Mouse (Mus musculus) spleen, postnatal 10 days (tissue): ENCODE measurements at regions not wholly inside any gene's neighbourhood (a gene's known extent, or its start where the extent isn't known, plus 50 kb on each side); places are given as distances from the start of the nearest gene placed in this dataset.
"Not testable (repeated sequence)": the region's sequence is repeated elsewhere in the genome, so short reads cannot be mapped to it uniquely, and the experiment has no call there.

ENCODE experiments used
- DNase-seq, 2 experiments: peaks; one replicate each; pipeline ENCODE4 v3.0.0; 2021 to 2022; ENCODE audit warnings: low spot score in 2 of 2

GRCm38 (mm10) chr8:8978969-8979368, 288.6 kb upstream of the Arglu1 start:
- DNase-seq, result no peak

- DNase-seq, result no peak
These were observed 283.4 kb upstream of the Arglu1 start for GRCm38 (mm10) chr8:8973769-8974168.

- DNase-seq, result no peak
These were observed 283.0 kb upstream of the Arglu1 start for GRCm38 (mm10) chr8:8973334-8973733.

- DNase-seq, result no peak
These were observed 280.5 kb upstream of the Arglu1 start for GRCm38 (mm10) chr8:8970776-8971175.

DNA sequence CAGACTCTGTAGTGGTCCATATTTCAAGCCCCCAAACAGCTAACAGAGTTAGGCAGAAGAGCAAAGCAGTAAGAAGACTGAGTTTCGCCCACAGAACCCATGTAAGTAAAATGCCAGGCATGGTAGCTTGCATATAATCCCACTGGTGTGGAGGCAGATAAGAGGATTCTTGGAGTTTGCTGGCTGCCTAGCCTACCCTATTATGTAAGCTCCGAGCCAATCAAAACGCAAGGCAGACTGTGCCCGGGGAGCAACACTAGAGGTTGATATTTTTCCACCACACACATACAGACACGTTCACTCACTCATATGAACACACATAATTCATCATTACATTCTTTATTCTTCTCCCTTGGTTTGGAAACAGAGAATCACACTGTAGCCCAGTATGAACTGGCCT, 280.0 kb upstream of the Arglu1 start:
- no peak for DNase-seq

GRCm38 (mm10) chr8:8969112-8969950, 279.0 kb upstream of the Arglu1 start:
- DNase-seq, result no peak

DNA sequence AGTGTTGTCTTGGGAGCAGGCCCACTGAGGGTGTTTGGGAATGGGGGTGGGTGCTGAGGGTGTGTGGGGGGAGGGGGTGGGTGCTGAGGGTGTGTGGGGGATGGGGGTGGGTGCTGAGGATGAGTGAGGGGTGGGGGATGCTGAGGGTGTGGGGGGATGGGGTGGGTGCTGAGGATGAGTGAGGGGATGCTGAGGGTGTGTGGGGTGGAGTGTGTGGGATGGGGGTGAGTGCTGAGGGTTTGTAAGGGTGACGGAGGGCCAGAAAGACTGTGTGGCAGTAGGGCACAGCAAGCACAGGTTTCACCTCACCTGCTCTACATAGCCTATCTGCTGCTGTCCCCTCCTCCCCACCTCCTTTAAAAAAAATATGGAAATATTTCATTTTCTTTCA, 276.3 kb upstream of the Arglu1 start:
- DNase-seq, result no peak

- DNase-seq, result no peak
These were observed 275.8 kb upstream of the Arglu1 start for GRCm38 (mm10) chr8:8965983-8966657.

GRCm38 (mm10) chr8:8960221-8960620, 269.9 kb upstream of the Arglu1 start:
- no peak for DNase-seq

- no peak for DNase-seq
These were observed 269.4 kb upstream of the Arglu1 start for GRCm38 (mm10) chr8:8959787-8960093.

DNA sequence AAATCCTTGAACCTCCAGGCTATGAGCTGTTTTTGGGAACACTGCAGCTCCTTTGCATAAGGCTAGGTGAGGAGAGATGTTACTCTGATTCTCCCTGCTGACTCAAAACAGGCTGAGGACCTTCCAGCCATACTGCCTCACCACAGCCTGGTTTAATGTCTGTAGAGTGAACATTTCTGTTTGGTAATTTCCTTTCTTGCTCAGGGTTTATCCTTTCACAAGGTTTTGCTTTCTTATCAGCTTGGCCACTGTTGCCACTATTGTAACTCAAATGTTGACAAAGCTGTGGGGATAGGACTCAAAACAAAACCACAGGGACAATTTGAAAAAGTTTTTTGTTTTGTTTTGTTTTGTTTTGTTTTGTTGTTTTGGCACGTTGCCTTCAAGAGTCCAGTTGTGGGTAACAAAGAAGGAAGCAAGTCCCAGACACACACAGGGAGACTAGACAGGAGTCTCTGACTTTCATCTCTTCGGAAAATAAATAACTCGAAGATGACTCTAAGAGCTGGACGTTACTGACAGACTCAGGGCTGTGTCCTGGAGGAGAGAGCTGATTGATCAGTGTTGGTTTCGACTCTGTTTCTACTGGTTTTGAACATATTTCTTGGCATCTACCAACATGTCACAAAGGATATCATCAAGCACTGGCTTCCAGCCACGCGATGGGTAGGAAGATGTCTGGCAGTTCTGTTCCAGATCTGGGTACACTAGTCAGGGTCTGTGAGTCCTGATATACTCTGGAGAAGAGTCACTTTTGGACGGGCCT, 268.9 kb upstream of the Arglu1 start:
- DNase-seq, result no peak

DNA sequence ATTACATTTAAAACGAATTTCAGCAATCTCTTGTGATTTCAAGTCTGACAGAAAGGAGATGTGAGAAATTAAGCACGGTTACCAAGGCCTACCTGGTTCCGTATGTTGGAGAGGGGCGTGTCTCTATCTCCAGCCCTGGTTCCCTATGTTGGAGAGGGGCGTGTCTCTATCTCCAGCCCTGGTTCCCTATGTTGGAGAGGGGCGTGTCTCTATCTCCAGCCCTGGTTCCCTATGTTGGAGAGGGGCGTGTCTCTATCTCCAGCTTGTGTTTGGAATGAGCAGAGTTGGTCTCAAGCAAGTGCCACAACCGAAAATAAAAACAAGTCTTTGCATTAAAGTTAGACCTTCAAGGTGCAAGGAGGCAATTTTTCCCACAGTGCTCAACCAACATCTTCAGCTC, 267.8 kb upstream of the Arglu1 start:
- DNase-seq, result not testable (repeated sequence)

DNA sequence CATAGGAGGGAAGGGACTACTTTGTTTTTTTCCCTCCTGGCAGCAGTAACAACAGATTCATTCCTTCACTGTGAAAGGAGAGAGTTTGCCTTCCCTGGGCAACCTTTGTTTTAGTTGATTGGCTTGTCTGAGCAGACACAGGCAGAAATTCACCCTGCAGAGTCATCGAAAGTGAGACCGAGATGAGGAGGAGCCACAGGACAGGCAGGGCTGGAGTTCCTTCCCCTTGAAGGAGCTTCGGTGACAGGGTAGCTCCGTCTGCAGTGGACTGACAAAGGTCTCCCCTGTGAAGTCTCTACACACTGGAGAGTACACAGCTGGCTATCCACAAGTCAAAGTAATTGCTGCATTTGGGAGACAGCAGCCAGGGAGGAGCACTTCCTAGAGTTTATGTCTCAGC, 261.9 kb upstream of the Arglu1 start:
- no peak for DNase-seq

DNA sequence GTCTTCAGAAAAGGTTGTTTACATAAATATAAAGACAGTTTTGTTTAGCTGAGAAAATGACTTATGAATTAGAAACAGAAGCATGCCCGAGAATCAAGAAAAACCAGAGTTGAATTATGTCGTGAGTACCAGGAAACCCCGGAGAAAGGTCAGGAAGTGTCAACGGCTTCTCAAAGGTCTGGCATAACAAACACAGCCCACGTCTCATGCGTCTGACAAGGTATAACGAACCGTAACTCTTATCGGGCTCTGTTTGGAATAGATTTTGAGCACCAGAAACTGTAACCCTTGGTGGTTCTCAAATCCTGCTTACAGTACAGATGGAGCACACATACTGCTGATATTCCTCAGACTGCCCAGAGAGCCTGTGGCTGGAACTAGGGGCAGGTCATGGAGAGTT, 260.9 kb upstream of the Arglu1 start:
- DNase-seq, result no peak

DNA sequence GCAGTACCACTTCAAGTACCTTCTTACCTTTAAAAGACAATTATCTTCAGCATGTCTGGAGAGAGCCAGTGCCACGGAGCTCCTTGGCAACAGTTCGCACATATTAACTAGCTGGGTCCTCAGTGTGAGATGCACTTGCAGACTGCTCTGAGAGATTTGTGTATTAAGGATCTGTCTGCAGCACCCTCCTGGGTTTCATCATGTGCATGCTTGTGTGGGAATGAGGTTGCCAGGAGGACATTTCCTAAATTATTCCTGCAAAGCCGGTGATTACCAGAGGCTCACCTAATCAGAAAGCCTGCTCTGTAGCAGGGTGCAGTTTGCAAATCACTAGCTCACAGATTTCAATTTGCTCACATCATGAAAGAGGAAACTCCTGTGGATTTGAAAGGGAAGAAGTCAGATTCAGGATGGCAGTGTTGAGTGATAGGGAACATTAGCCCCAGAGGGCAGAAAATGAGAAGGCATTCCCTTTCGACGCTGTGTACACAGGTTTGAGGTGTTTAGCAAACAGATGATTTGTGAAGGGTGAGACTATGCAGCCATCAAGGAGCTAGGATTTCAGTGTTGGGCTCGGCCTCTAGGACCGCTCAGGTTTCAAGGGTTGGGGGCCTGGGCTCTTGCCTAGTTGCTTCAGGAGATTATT, 257.3 kb upstream of the Arglu1 start:
- DNase-seq, result no peak

DNA sequence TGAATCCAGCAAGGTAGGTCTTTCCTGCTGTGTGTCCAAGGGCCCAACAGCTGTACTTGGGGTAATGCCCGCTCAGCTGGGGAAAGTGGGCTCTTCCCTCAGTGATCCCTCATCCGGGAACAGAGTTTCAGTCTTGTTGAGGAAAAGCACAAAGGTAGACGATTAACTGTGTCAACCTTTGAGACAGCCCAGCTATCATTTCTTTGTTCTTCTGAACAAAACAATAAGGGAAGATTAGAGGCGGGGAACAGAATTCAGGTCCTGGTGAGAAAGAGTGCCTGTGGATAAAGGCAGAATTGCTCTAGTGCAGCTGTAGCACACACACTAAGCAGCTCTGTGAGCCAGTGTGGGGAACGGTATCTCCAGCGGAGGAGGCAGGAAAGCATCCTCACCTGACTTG, 252.7 kb upstream of the Arglu1 start:
- no peak for DNase-seq

GRCm38 (mm10) chr8:8940899-8941298, 250.6 kb upstream of the Arglu1 start:
- no peak for DNase-seq

DNA sequence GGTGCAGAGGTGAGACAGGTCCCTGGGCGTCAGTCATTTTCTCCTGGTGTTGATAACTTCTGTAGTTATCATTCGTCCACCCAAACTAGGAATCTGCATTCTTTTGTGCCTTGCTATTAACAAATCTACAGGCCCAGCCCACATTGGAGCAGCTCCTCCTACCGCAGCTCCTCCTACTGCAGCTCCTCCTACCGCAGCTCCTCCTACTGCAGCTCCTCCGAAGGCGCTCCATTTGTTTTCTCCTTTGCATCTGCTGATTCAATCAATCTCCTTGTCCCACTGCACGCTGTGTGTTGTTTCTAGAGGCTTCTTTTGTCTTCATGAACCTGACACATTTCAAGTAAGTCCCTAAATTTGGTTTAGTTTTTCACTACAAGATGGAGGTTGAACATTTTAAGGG, 248.2 kb upstream of the Arglu1 start:
- no peak for DNase-seq

- DNase-seq, result no peak
These were observed 242.1 kb upstream of the Arglu1 start for GRCm38 (mm10) chr8:8932466-8932865.

GRCm38 (mm10) chr8:8931746-8932145, 241.4 kb upstream of the Arglu1 start:
- DNase-seq, result no peak

- DNase-seq, result no peak
These were observed 237.9 kb upstream of the Arglu1 start for GRCm38 (mm10) chr8:8928074-8928862.
